Mouse (Mus musculus) left cerebral cortex, postnatal 10 days (tissue): ENCODE results near the gene Nup50. TPM values are rescaled to one million over a fixed set of nuclear protein-coding genes. Genes with fewer than 3 reads are reported as not detected.
"Not testable (repeated sequence)": the region's sequence is repeated elsewhere in the genome, so short reads cannot be mapped to it uniquely, and the experiment has no call there.

Experiments
- DNase-seq, 2 experiments: peaks; one replicate each; pipeline ENCODE4 v3.0.0; 2021 to 2022; ENCODE audit warnings: low spot score in 2 of 2, mixed read lengths in 1 of 2; ENCODE audit errors: extremely low spot score in 1 of 2
- intact Hi-C: fragments of 180-260 bp; cut with DNase I; formaldehyde crosslinking; loops from one replicate; pipeline ENCODE4 v1.15.1; 2025
- total RNA-seq, 2 experiments: library from RNA; stranded (reverse); gene quantifications; 2 replicates each; pipeline ENCODE4 v1.2.3; 2021

Nup50 gene
- total RNA-seq: 10 to 100 TPM; 29.1 to 30.8 TPM

- DNase-seq: peak; percentile 99 to 100
- intact Hi-C loops: loop anchor here (5.0 to 10.0 kb wide), 2 partner anchors 68 to 166 kb away; partner anchors contain the start of gene Phf21b
Measured at GRCm38 (mm10) chr15:84922884-84923507, at the start of gene Nup50. Gene Nup50, plus strand, starts transcription at chr15:84923411.

- intact Hi-C loops: no loop called here
- peak in 1 of 2 experiments; percentile 40 for DNase-seq
Measured at GRCm38 (mm10) chr15:84873867-84874266, 49.3 kb upstream of the Nup50 start.

- intact Hi-C loops: no loop called here
- DNase-seq: no peak
Measured at GRCm38 (mm10) chr15:84877029-84877815, 46.0 kb upstream of the Nup50 start.

GRCm38 (mm10) chr15:84888066-84888465 is 35.1 kb upstream of the Nup50 start:
- peak in 1 of 2 experiments; percentile 40 for DNase-seq
- intact Hi-C loops: no loop called here

GRCm38 (mm10) chr15:84891246-84891645 is 32.0 kb upstream of the Nup50 start:
- no peak for DNase-seq
- intact Hi-C loops: loop anchor here (2.0 kb wide), 1 partner anchor 90 kb away; no protein-coding TSS in a partner anchor

- intact Hi-C loops: loop anchor here (2.0 kb wide), 1 partner anchor 91 kb away; no protein-coding TSS in a partner anchor
- peak; percentile 52 to 67 for DNase-seq
Measured at GRCm38 (mm10) chr15:84891658-84892057, 31.6 kb upstream of the Nup50 start.

- intact Hi-C loops, DNase-seq: not testable (repeated sequence)
Measured at GRCm38 (mm10) chr15:84896216-84896615, 27.0 kb upstream of the Nup50 start.

GRCm38 (mm10) chr15:84896664-84897063 is 26.5 kb upstream of the Nup50 start:
- no peak for DNase-seq
- intact Hi-C loops: no loop called here

- no peak for DNase-seq
- intact Hi-C loops: no loop called here
Measured at GRCm38 (mm10) chr15:84898077-84898476, 25.1 kb upstream of the Nup50 start.

- DNase-seq: no peak
- intact Hi-C loops: no loop called here
Measured at GRCm38 (mm10) chr15:84903843-84904385, 19.3 kb upstream of the Nup50 start.

- DNase-seq: no peak
- intact Hi-C loops: no loop called here
Measured at GRCm38 (mm10) chr15:84913201-84913600, 10.0 kb upstream of the Nup50 start.

GRCm38 (mm10) chr15:84919938-84920337 is 3.3 kb upstream of the Nup50 start, which contains the start of gene Gm29666:
Gene Gm29666, minus strand, starts transcription at chr15:84920038.
- no peak for DNase-seq
- intact Hi-C loops: loop anchor here (5.0 to 10.0 kb wide), 2 partner anchors 65 to 163 kb away; partner anchors contain the start of gene Phf21b

GRCm38 (mm10) chr15:84923508-84924181 is 434 bp downstream of the Nup50 start:
- intact Hi-C loops: loop anchor here (5.0 to 10.0 kb wide), 2 partner anchors 69 to 166 kb away; partner anchors contain the start of gene Phf21b
- peak in 1 of 2 experiments; percentile 78 for DNase-seq

- intact Hi-C loops: loop anchor here (5.0 to 10.0 kb wide), 2 partner anchors 70 to 168 kb away; partner anchors contain the start of gene Phf21b
- peak in 1 of 2 experiments; percentile 53 for DNase-seq
Measured at GRCm38 (mm10) chr15:84924781-84925315, 1.6 kb downstream of the Nup50 start.

GRCm38 (mm10) chr15:84925495-84926018 is 2.3 kb downstream of the Nup50 start:
- intact Hi-C loops: loop anchor here (10.0 kb wide), 1 partner anchor 71 kb away; the partner anchor contains the start of gene Phf21b
- DNase-seq: no peak

- no peak for DNase-seq
- intact Hi-C loops: loop anchor here (5.0 kb wide), 1 partner anchor 120 kb away; no protein-coding TSS in a partner anchor
Measured at GRCm38 (mm10) chr15:84932351-84932750, 9.1 kb downstream of the Nup50 start.

- no peak for DNase-seq
- intact Hi-C loops: loop anchor here (5.0 kb wide), 1 partner anchor 117 kb away; no protein-coding TSS in a partner anchor
Measured at GRCm38 (mm10) chr15:84934901-84935300, 11.7 kb downstream of the Nup50 start.

- intact Hi-C loops: no loop called here
- DNase-seq: no peak
Measured at GRCm38 (mm10) chr15:84940102-84940501, 16.9 kb downstream of the Nup50 start.
